Mouse (Mus musculus): Measurements from ENCODE around the gene Fndc3a.

GRCm38 (mm10) chr14:72752893-72753292 is 43.1 kb upstream of the Fndc3a start:
- TF ChIP-seq POLR2A (IDR thresholded peaks at IDR 0.05; ENCODE audit: extremely low read depth, insufficient read depth, low read length): no peak
- no peak for TF ChIP-seq CTCF (IDR thresholded peaks at IDR 0.05; ENCODE audit: low read depth, low read length)
